Mouse (Mus musculus): Measurements from ENCODE around the gene Snapc5. TPM values are rescaled to one million over a fixed set of nuclear protein-coding genes. Genes with fewer than 3 reads are reported as not detected.
A peak's percentile ranks its signal among the peaks of the same experiment; 100 is the strongest.
"Not testable (repeated sequence)": the region's sequence is repeated elsewhere in the genome, so short reads cannot be mapped to it uniquely, and the experiment has no call there.

Gene Snapc5
- polyA plus RNA-seq, 1 experiment = 0.56 TPM

DNA sequence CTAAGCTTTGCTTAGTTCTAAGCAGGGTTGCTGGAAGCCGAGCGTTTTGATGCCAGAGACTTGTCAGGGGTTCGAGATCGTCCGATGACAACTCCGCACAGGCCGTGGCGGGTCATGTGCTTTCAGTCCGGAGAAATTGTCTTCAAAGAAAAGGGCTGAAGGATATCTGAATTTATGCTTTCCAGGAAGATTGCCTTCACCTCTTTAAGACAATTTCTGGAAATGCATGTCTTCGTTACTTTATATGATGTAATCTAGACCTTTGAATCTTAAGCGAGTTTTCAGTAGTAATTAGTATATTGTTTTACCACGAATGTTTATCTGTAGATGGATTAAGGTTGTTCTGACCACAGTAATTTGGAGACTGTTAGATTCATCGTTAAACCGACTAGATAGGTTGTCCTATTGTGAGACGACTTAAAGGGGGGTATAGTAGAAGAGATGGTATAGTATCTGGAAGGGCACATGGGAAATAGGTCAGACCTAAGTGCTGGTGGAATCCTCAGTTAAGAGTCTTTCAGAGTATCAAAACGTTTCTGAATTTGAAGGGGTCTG is 5.3 kb upstream of the Snapc5 start:
- Histone ChIP-seq H3K4me1 (peaks cover 51% of the 10 kb centered on the region), H3K36me3 (replicated peaks; ENCODE audit: low read length) (peaks cover 42% of the 10 kb centered on the region), H3K27me3 (replicated peaks) (no peaks in the 10 kb centered on the region), H3K4me3 (replicated peaks) (peak overlapping the region; percentile 97), H3K9me3 (no peaks in the 10 kb centered on the region)
- TF ChIP-seq FLI1 (IDR thresholded peaks at IDR 0.05; ENCODE audit: low read length) (no peak), GATA1 (IDR thresholded peaks at IDR 0.05; ENCODE audit: borderline replicate concordance, low read length) (no peak)

GRCm38 (mm10) chr9:64174341-64174740 is 4.7 kb upstream of the Snapc5 start:
- TF ChIP-seq FLI1 (IDR thresholded peaks at IDR 0.05; ENCODE audit: low read length) = no peak
- TF ChIP-seq GATA1 (IDR thresholded peaks at IDR 0.05; ENCODE audit: borderline replicate concordance, low read length) = no peak
- Histone ChIP-seq H3K4me3 (replicated peaks) (peak overlapping the region; percentile 97), H3K9me3 (no peaks in the 10 kb centered on the region), H3K4me1 (peaks cover 48% of the 10 kb centered on the region), H3K27me3 (replicated peaks) (no peaks in the 10 kb centered on the region), H3K36me3 (replicated peaks; ENCODE audit: low read length) (peaks cover 43% of the 10 kb centered on the region)

DNA sequence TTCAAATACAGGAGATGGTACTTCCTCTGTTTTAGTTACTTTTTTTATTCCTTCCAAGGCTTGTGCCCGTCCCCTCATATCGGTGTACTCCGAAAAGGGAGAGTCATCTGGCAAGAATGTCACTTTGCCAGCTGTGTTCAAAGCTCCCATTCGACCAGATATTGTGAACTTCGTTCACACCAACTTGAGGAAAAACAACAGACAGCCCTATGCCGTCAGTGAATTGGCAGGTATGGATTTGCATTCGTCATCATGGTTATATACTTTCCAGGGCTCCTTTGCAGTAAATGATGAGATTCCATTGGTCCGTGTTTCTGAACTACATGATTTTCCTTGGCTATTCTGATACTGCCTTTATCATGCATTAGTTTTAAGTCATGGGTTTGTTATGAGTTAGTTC is 4.3 kb upstream of the Snapc5 start:
- Histone ChIP-seq H3K4me1 (peaks cover 51% of the 10 kb centered on the region), H3K36me3 (replicated peaks; ENCODE audit: low read length) (peaks cover 43% of the 10 kb centered on the region), H3K9me3 (no peaks in the 10 kb centered on the region), H3K4me3 (replicated peaks) (peak overlapping the region; percentile 97), H3K27me3 (replicated peaks) (no peaks in the 10 kb centered on the region)
- TF ChIP-seq GATA1 (IDR thresholded peaks at IDR 0.05; ENCODE audit: borderline replicate concordance, low read length) (no peak), FLI1 (IDR thresholded peaks at IDR 0.05; ENCODE audit: low read length) (no peak)

GRCm38 (mm10) chr9:64175378-64175777 is 3.7 kb upstream of the Snapc5 start:
- TF ChIP-seq GATA1 (IDR thresholded peaks at IDR 0.05; ENCODE audit: borderline replicate concordance, low read length) = no peak
- no peak for TF ChIP-seq FLI1 (IDR thresholded peaks at IDR 0.05; ENCODE audit: low read length)
- H3K36me3 ChIP-seq (replicated peaks; ENCODE audit: low read length) = peaks cover 47% of the 10 kb centered on the region
- peaks cover 55% of the 10 kb centered on the region for H3K4me1 ChIP-seq
- H3K9me3 ChIP-seq = no peaks in the 10 kb centered on the region
- H3K27me3 ChIP-seq (replicated peaks) = no peaks in the 10 kb centered on the region
- H3K4me3 ChIP-seq (replicated peaks) = no peak overlapping the region

DNA sequence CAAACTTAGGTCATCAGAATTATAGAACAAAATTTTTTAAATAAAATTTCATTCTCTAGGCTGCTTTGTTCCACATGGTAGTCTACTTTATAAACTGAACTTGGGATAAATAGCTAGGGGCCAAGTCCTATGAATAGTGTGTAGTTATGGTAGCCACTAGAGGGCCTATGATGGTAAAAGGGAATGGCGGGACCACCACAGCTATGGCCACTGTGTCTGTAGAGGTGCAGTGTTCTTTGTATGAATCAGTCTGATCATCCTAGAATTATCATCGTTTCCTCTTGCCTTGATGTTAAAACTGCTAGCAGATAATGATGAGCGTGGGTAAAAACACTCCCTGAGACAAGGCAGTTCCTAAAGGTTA is 482 bp upstream of the Snapc5 start:
- Histone ChIP-seq H3K4me3 (replicated peaks) (peak overlapping the region; percentile 99), H3K36me3 (replicated peaks; ENCODE audit: low read length) (peaks cover 75% of the 10 kb centered on the region), H3K27me3 (replicated peaks) (no peaks in the 10 kb centered on the region), H3K4me1 (peaks cover 34% of the 10 kb centered on the region), H3K9me3 (no peaks in the 10 kb centered on the region)
- TF ChIP-seq GATA1 (IDR thresholded peaks at IDR 0.05; ENCODE audit: borderline replicate concordance, low read length) (no peak), FLI1 (IDR thresholded peaks at IDR 0.05; ENCODE audit: low read length) (no peak)

DNA sequence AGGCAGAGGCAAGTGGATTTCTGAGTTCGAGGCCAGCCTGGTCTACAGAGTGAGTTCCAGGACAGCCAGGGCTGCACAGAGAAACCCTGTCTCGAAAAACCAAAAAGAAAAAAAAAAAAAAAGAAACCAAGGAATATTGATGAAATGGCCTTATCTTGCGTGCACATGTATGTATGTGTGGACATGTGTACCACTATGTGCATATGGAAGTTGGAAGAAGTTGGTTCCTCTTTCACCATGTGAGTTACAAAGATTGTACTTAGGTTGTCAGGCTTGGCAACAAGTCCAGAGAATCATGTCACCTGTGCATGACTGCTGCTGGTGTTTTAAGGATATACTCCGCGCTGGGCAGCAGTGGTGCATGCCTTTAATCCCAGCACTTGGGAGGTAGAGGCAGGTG is 4.2 kb downstream of the Snapc5 start:
- not testable (repeated sequence) for H3K27me3 ChIP-seq (replicated peaks); H3K9me3 ChIP-seq; H3K4me3 ChIP-seq (replicated peaks)
- Histone ChIP-seq H3K4me1 (peaks cover 14% of the 10 kb centered on the region), H3K36me3 (replicated peaks; ENCODE audit: low read length) (peaks cover 83% of the 10 kb centered on the region)

GRCm38 (mm10) chr9:64184166-64184840 is 5.2 kb downstream of the Snapc5 start:
- no peaks in the 10 kb centered on the region for H3K9me3 ChIP-seq
- no peak for TF ChIP-seq GATA1 (IDR thresholded peaks at IDR 0.05; ENCODE audit: borderline replicate concordance, low read length)
- no peak for TF ChIP-seq FLI1 (IDR thresholded peaks at IDR 0.05; ENCODE audit: low read length)
- no peak overlapping the region for H3K4me3 ChIP-seq (replicated peaks)
- no peaks in the 10 kb centered on the region for H3K27me3 ChIP-seq (replicated peaks)
- peaks cover 10% of the 10 kb centered on the region for H3K4me1 ChIP-seq
- peaks cover 87% of the 10 kb centered on the region for H3K36me3 ChIP-seq (replicated peaks; ENCODE audit: low read length)

- no peak for TF ChIP-seq GATA1 (IDR thresholded peaks at IDR 0.05; ENCODE audit: borderline replicate concordance, low read length)
- no peak for TF ChIP-seq FLI1 (IDR thresholded peaks at IDR 0.05; ENCODE audit: low read length)
- Histone ChIP-seq H3K36me3 (replicated peaks; ENCODE audit: low read length) (peaks cover 96% of the 10 kb centered on the region), H3K9me3 (no peaks in the 10 kb centered on the region), H3K4me3 (replicated peaks) (no peak overlapping the region), H3K4me1 (no peaks in the 10 kb centered on the region), H3K27me3 (replicated peaks) (no peaks in the 10 kb centered on the region)
Observed at GRCm38 (mm10) chr9:64193879-64194278, 14.8 kb downstream of the Snapc5 start.

DNA sequence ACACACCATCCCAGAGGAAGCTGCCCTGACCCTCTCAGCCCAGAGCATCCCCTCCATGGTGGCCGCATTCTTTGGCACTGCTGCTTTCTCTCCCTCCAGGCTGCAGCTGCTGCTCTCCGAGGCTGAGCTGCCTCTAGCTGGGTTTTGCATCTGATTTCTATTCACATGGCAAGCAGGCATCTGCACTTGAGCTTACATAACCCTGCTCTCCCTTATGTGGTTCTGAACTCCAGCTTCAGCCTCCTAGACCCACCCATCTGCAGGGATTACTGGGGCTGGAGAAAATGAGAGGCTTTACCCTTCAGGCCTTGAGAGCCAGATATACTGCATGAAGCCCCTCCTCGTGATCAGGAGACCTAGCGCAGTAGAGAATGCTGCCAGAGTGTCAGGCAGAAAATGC is 16.5 kb downstream of the Snapc5 start:
- peaks cover 96% of the 10 kb centered on the region for H3K36me3 ChIP-seq (replicated peaks; ENCODE audit: low read length)
- no peaks in the 10 kb centered on the region for H3K9me3 ChIP-seq
- H3K27me3 ChIP-seq (replicated peaks) = no peaks in the 10 kb centered on the region
- H3K4me3 ChIP-seq (replicated peaks) = no peak overlapping the region
- TF ChIP-seq GATA1 (IDR thresholded peaks at IDR 0.05; ENCODE audit: borderline replicate concordance, low read length) = no peak
- H3K4me1 ChIP-seq = no peaks in the 10 kb centered on the region

- no peak for TF ChIP-seq GATA1 (IDR thresholded peaks at IDR 0.05; ENCODE audit: borderline replicate concordance, low read length)
- TF ChIP-seq FLI1 (IDR thresholded peaks at IDR 0.05; ENCODE audit: low read length) = no peak
- peaks cover 3% of the 10 kb centered on the region for H3K4me1 ChIP-seq
- H3K4me3 ChIP-seq (replicated peaks) = no peak overlapping the region
- peaks cover 94% of the 10 kb centered on the region for H3K36me3 ChIP-seq (replicated peaks; ENCODE audit: low read length)
- no peaks in the 10 kb centered on the region for H3K9me3 ChIP-seq
- no peaks in the 10 kb centered on the region for H3K27me3 ChIP-seq (replicated peaks)
Observed at GRCm38 (mm10) chr9:64197524-64197923, 18.4 kb downstream of the Snapc5 start.

Data from megakaryocyte, embryonic 14.5 days (primary cell).